Mouse (Mus musculus) frontal cortex, postnatal 14 days (tissue): ENCODE measurements around the gene Gm29609.

Experiments
- DNase-seq, 2 experiments: peaks; one replicate each; pipeline ENCODE4 v3.0.0; 2022; ENCODE audit warnings: low spot score in 2 of 2

The Gm29609 gene

GRCm38 (mm10) chr5:31149781-31150180, 29.9 kb downstream of the Gm29609 start:
- no peak for DNase-seq

GRCm38 (mm10) chr5:31138968-31139425, 40.7 kb downstream of the Gm29609 start:
- no peak for DNase-seq

GRCm38 (mm10) chr5:31138241-31138967, 41.3 kb downstream of the Gm29609 start, which contains the start of gene Ucn:
Gene Ucn, minus strand, starts transcription at chr5:31138829.
- no peak for DNase-seq

GRCm38 (mm10) chr5:31137658-31138057, 42.1 kb downstream of the Gm29609 start:
- DNase-seq: no peak

- no peak for DNase-seq
Measured at GRCm38 (mm10) chr5:31136730-31137424, 42.8 kb downstream of the Gm29609 start.

- no peak for DNase-seq
Measured at GRCm38 (mm10) chr5:31126050-31126449, 53.7 kb downstream of the Gm29609 start.

- DNase-seq: no peak
Measured at GRCm38 (mm10) chr5:31123481-31123880, 56.2 kb downstream of the Gm29609 start.

GRCm38 (mm10) chr5:31121111-31121510, 58.6 kb downstream of the Gm29609 start:
- DNase-seq: no peak

- no peak for DNase-seq
Measured at GRCm38 (mm10) chr5:31116912-31117311, 62.8 kb downstream of the Gm29609 start.

- no peak for DNase-seq
Measured at GRCm38 (mm10) chr5:31116354-31116753, 63.4 kb downstream of the Gm29609 start, which contains the start of gene Trim54. Gene Trim54, plus strand, starts transcription at chr5:31116712.

- DNase-seq: no peak
Measured at GRCm38 (mm10) chr5:31110781-31111180, 68.9 kb downstream of the Gm29609 start.

- DNase-seq: no peak
Measured at GRCm38 (mm10) chr5:31108000-31108490, 71.7 kb downstream of the Gm29609 start, which contains the start of gene Slc30a3. Gene Slc30a3, minus strand, starts transcription at chr5:31108237.

GRCm38 (mm10) chr5:31105814-31106335, 73.8 kb downstream of the Gm29609 start, which contains the start of gene Dnajc5g:
Gene Dnajc5g, plus strand, starts transcription at chr5:31106285.
- no peak for DNase-seq

GRCm38 (mm10) chr5:31095711-31096480, 83.8 kb downstream of the Gm29609 start:
- no peak for DNase-seq

- DNase-seq: no peak
Measured at GRCm38 (mm10) chr5:31094799-31095691, 84.7 kb downstream of the Gm29609 start.
